Mouse (Mus musculus) olfactory bulb, adult 2 months (tissue): Measurements from ENCODE around the gene Gja6. TPM values are rescaled to one million over a fixed set of nuclear protein-coding genes. Genes with fewer than 3 reads are reported as not detected.
A peak's percentile ranks its signal among the peaks of the same experiment; 100 is the strongest.

Experiments used
- H3K27ac ChIP-seq: fragments of 200-500 bp; 2 replicates; pipeline ENCODE4 v1.5.1; 2012; ENCODE audit warnings: low read depth, low read length; ENCODE audit not compliant: insufficient read depth
- H3K4me1 ChIP-seq: fragments of 200-500 bp; 2 replicates; pipeline ENCODE4 v1.6.1; 2012; ENCODE audit warnings: low read length; ENCODE audit not compliant: control insufficient read depth, insufficient read depth
- H3K4me3 ChIP-seq: fragments of 200-500 bp; 2 replicates; pipeline ENCODE4 v1.5.1; 2012; ENCODE audit warnings: mild to moderate bottlenecking, low read depth, low read length, moderate library complexity; ENCODE audit not compliant: insufficient read depth
- CTCF ChIP-seq: fragments of 200-500 bp; IDR thresholded peaks from 2 replicates; pipeline ENCODE4 v1.5.1; 2012; ENCODE audit warnings: low read depth, mild to moderate bottlenecking, low read length, moderate library complexity; ENCODE audit not compliant: insufficient read depth
- POLR2A ChIP-seq: fragments of 200-500 bp; IDR thresholded peaks from 2 replicates; pipeline ENCODE4 v1.6.1; 2012; ENCODE audit warnings: mild to moderate bottlenecking, low read depth, low read length, moderate library complexity; ENCODE audit not compliant: insufficient read depth
- whole genome bisulfite sequencing: fragments of 180-500 bp; shearing (Covaris S2); methylation state at CpG from one replicate; pipeline ENCODE4 v1.1.7; 2018; 5-methylcytosine and 5-hydroxymethylcytosine counted together
- polyA plus RNA-seq: library from polyadenylated mRNA; stranded (reverse); fragments of >200 nt; gene quantifications from 2 replicates; pipeline ENCODE4 v1.2.4, GENCODE M21; 2012; ENCODE audit warnings: low replicate concordance; ENCODE audit not compliant: missing spikeins, insufficient read depth, insufficient read length

The Gja6 gene
- not detected in 2 replicates for polyA plus RNA-seq

DNA sequence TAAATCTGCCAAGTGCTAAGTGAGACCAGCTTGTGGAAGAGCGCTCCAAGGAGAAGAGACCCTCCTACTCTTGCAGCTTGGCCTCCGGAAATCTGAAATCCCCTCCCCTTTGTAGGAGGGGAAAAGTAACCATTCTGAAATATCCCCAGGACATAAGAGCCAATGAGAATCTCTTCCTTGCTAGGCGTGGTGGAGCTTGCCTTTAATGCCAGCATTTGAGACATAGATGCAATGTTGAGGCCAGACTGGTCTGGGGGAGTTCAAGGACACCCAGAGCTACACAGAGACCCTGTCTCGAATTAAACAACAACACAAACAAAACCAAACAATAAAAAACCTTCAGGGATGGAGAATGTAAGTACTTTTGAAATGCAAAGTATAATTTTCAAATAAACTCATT lies at the start of gene Gja6:
TSS of gene Gja6 (minus strand) at position 101 of the 400 bp plus-strand sequence.
- Histone ChIP-seq H3K4me3 (no peak within 1 kb of the TSS), H3K4me1 (no peaks in the 10 kb centered on the region), H3K27ac (0 out of 2 replicates have a peak within 1 kb of the TSS, but pooled peaks have one; percentile 37)
- 70% methylated on average over 4 of the region's 4 CpGs for WGBS
- TF ChIP-seq CTCF (no peak), POLR2A (no peak)

DNA sequence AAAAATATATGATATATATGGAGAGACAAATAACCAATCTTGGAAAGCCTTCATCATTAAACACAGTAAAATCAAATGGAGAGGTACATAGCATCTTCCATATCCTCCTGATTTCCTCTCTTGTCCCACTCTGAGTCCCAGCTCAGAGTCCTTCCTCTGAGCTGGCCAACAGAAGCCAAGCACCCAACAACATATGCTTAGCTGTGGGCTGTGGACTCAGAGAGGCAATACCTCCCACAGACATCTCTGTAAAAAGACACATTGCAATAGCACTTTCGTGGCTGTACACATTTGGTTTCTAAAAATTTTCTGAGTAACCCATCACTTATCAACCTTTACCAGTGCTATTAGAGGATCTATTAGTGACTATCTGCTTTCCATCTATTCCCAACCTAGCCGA lies 42.7 kb upstream of the Gja6 start:
- Histone ChIP-seq H3K4me3 (no peak overlapping the region), H3K4me1 (no peaks in the 10 kb centered on the region), H3K27ac (no peak overlapping the region)
- 57% methylated on average over 2 of the region's 2 CpGs for WGBS
- TF ChIP-seq CTCF: no peak
- no peak for TF ChIP-seq POLR2A

DNA sequence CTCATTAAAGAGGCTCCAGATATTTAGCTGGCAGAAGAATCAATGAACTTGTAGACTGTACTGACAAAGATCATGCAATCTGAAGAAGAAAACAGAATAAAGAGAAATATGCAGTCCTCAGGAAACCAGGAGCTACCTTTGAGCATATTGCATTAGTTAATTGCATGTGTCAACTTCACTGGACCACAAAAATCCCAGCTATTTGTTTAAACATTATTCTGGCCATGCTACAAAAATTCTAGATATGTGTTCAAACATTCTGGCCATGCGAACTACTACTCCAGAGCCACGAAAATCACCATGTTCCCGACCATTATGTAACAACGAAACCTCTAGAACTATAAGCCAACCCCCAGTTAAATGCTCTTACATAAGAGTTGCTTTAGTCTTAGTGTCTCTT lies 37.9 kb upstream of the Gja6 start:
- no peak overlapping the region for H3K27ac ChIP-seq
- no peaks in the 10 kb centered on the region for H3K4me1 ChIP-seq
- no peak overlapping the region for H3K4me3 ChIP-seq
- no peak for TF ChIP-seq POLR2A
- TF ChIP-seq CTCF: no peak
- WGBS: 89% methylated on average over 4 of the region's 4 CpGs

DNA sequence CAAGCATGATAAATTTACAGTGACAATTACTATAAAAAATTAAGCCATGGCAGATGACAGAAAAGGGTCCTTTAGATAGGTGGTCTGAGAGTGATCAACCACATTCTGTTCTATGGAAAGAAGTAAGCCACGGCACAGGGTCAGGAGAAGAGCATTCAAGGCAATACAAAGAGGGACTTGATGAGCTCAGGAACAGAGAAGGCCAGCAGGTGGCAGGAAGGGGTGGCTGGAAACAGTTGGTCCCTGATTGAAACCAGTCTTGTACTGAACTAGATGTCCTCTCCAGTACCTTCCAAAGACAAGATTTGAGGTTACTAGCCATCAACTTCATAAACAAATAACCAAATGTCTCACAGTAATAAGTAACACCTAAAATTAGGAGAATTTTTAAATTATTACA lies 28.7 kb upstream of the Gja6 start:
- 48% methylated on average over 1 of the region's 1 CpGs for WGBS
- no peak overlapping the region for H3K27ac ChIP-seq
- TF ChIP-seq POLR2A: no peak
- no peak for TF ChIP-seq CTCF
- no peak overlapping the region for H3K4me3 ChIP-seq
- no peaks in the 10 kb centered on the region for H3K4me1 ChIP-seq

DNA sequence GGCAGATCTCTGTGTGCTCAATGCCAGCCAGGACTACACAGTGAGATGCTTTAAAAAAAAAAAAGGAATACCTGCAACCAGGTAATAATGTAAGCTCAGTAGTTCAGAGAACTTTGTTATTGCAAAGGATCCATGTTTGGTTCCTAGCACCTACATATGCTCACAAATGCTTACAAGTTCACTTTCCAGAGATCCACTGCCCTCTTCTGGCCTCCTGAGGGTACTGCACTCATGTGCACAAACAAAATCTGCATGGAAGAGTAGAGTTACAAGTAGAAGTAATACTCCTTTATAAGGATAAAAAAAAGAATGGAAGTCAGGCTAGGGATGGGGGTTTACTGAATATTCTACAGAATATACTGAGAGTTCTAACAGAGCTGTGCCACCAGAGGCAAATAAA lies 23.8 kb upstream of the Gja6 start:
- no peaks in the 10 kb centered on the region for H3K4me1 ChIP-seq
- TF ChIP-seq POLR2A (no peak), CTCF (no peak)
- H3K27ac ChIP-seq: no peak overlapping the region
- H3K4me3 ChIP-seq: no peak overlapping the region

DNA sequence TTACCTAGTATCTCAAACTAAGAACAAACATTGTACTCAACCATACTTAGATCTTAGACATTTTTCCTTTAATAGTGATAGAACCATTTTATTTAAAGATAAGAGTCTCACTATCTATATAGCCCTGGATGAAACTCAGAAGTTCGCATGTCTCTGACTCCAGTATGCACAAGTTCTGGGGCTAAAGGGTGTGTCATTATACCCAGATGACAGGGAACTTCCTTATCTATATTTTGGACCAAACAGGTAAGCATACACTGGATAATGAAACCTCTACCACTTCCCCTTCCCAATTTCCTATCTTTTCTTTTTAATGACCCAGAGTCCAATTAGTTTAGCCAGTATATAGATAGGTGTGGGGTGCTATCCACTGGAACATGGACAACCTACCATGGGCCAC lies 22.0 kb upstream of the Gja6 start:
- TF ChIP-seq POLR2A (no peak), CTCF (no peak)
- WGBS: 88% methylated on average over 1 of the region's 1 CpGs
- no peak overlapping the region for H3K27ac ChIP-seq

DNA sequence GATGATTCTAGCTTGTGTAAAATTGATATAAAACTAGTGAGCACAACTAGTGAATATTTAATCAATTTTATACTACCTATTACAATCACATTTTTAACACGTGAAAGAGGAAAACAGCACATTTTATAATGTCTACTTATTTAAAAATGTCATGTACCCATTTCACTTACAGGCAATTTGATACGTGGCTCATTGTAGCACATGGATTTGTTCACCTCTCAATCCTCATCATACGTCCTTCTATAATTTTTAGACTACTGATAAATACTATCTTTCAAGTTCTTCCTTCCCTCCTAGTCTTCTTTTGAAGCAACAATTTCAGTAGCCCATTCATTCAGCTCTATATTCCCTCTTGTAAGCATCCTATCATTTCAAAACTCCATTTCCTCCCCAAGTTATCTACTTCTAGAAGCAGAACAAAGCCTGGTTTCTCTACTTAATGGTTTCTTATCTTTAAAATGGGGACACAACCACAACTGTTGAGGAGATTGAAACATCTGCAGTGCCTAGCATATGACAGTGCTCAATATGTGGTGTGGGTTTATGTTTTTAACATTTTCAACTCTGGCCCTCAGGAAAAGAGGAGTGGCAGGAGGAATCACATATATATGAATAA lies 12.3 kb upstream of the Gja6 start:
- no peaks in the 10 kb centered on the region for H3K4me1 ChIP-seq
- TF ChIP-seq POLR2A (no peak), CTCF (no peak)
- no peak overlapping the region for H3K4me3 ChIP-seq
- no peak overlapping the region for H3K27ac ChIP-seq
- 80% methylated on average over 3 of the region's 3 CpGs for WGBS

More for the DNA sequence above, 22.0 kb upstream of the Gja6 start:
- Histone ChIP-seq H3K4me3 (no peak overlapping the region), H3K4me1 (no peaks in the 10 kb centered on the region)

DNA sequence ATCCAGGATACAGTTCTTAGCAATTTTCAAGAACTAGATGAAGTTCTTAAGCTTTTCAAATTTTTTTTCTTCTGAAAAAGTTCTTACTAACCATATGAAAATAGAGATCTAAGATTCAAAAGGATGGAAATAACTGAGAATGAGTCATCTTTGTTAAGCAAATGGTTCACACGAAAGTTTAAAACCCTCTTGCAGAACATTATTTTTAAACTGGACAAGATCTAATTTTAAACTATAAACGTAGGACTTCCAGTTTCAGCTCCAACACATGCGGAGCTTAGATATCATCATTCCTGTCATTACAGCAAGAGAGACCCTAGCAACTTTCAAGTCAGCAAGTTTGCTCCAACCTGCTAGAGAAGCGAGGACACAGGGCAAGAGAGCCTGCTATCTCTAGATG lies 375 bp downstream of the Gja6 start:
- no peak for TF ChIP-seq POLR2A
- no peak for TF ChIP-seq CTCF
- no peaks in the 10 kb centered on the region for H3K4me1 ChIP-seq
- H3K4me3 ChIP-seq: no peak overlapping the region
- 53% methylated on average over 4 of the region's 4 CpGs for WGBS
- H3K27ac ChIP-seq: 0 out of 2 replicates have a peak overlapping the region, but pooled peaks have one; percentile 37

DNA sequence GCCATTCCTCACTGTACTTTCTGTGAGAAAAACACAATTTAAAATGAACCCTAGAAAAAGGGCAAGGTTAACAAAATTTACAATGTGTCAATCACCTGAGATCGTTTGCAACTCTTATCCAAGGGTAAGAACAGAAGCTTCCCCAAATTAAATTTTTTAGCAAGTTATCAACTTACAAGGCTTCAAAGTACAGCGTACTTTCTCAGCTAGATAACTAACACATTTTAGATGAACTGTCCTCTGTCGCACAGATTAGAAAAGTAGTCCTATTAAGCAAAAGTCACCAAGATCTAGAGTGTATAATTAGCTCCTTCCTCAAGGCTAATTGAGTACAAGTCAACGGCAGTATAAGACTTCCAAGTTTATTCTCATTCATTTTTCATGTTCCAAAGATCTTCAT lies 939 bp downstream of the Gja6 start:
- WGBS: 45% methylated on average over 4 of the region's 4 CpGs
- Histone ChIP-seq H3K27ac (no peak overlapping the region), H3K4me3 (no peak overlapping the region), H3K4me1 (no peaks in the 10 kb centered on the region)
- no peak for TF ChIP-seq CTCF
- TF ChIP-seq POLR2A: no peak

DNA sequence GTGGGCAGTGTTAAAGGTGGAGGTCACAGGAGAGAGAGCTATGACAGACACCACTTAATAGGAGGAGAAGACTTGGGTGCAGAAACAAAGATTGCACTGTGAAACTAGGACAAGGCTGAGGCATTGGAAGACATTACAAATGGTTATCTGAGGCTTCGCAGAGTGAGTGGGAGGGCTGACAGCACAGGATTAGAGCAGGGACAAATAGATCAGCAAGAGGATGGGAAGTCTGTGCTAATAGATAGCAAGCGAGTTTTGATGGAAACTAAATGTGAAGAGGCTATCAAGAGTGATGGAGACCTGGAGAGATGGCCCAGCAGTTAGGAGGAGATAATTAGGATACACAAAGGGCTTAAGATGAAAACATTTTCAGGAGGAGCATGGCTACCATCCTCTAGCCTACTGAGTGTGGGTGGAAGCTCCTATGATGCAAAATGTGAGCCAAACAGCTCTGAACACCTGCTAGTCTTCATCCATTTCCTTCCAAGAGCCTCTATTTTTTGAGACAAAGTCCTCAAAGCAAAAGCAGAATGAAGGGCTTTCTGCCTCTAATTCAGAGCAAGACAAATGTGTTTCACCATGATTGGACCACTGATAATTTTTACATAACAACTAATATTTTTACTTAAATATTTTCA lies 1.7 kb downstream of the Gja6 start:
- 34% methylated on average over 2 of the region's 2 CpGs for WGBS
- TF ChIP-seq POLR2A (no peak), CTCF (no peak)
- no peaks in the 10 kb centered on the region for H3K4me1 ChIP-seq
- H3K4me3 ChIP-seq: no peak overlapping the region
- no peak overlapping the region for H3K27ac ChIP-seq
